Mouse (Mus musculus) cerebellum, postnatal 10 days (tissue): ENCODE results near the gene Gm42688.
A peak's percentile ranks its signal among the peaks of the same experiment; 100 is the strongest.

Experiments
- DNase-seq, 2 experiments: peaks; one replicate each; pipeline ENCODE4 v3.0.0; 2021; ENCODE audit warnings: mixed read lengths in 2 of 2

Gene Gm42688

GRCm38 (mm10) chr6:83118369-83118768 is 17.0 kb downstream of the Gm42688 start:
- no peak for DNase-seq

- DNase-seq = peak in 1 of 2 experiments; percentile 23
These were observed 17.7 kb downstream of the Gm42688 start for GRCm38 (mm10) chr6:83118825-83119733.

GRCm38 (mm10) chr6:83119734-83120051 is 18.3 kb downstream of the Gm42688 start:
- DNase-seq = peak; percentile 58 to 60

- DNase-seq = peak; percentile 93 to 95
These were observed 19.8 kb downstream of the Gm42688 start, which contains the start of gene Wbp1 for GRCm38 (mm10) chr6:83120930-83121862. TSS of gene Wbp1 (minus strand) at chr6:83121559.

GRCm38 (mm10) chr6:83121863-83122710 is 20.7 kb downstream of the Gm42688 start:
- peak; percentile 73 to 76 for DNase-seq

GRCm38 (mm10) chr6:83122961-83123360 is 21.5 kb downstream of the Gm42688 start:
- no peak for DNase-seq

GRCm38 (mm10) chr6:83124851-83125312 is 23.5 kb downstream of the Gm42688 start:
- peak; percentile 92 to 95 for DNase-seq

- no peak for DNase-seq
These were observed 23.9 kb downstream of the Gm42688 start, which contains the start of gene Ino80b for GRCm38 (mm10) chr6:83125331-83125730. TSS of gene Ino80b (minus strand) at chr6:83125431.

GRCm38 (mm10) chr6:83127419-83127818 is 26.0 kb downstream of the Gm42688 start:
- no peak for DNase-seq

GRCm38 (mm10) chr6:83131469-83132034 is 30.1 kb downstream of the Gm42688 start:
- DNase-seq = peak; percentile 64 to 66

- DNase-seq = no peak
These were observed 30.9 kb downstream of the Gm42688 start for GRCm38 (mm10) chr6:83132176-83132919.

- no peak for DNase-seq
These were observed 32.8 kb downstream of the Gm42688 start for GRCm38 (mm10) chr6:83134226-83134625.

- DNase-seq = no peak
These were observed 33.6 kb downstream of the Gm42688 start, which contains the start of gene Rtkn for GRCm38 (mm10) chr6:83134951-83135513. TSS of gene Rtkn (plus strand) at chr6:83135463.

- no peak for DNase-seq
These were observed 34.2 kb downstream of the Gm42688 start for GRCm38 (mm10) chr6:83135571-83136161.

- DNase-seq = no peak
These were observed 35.0 kb downstream of the Gm42688 start for GRCm38 (mm10) chr6:83136291-83136880.

GRCm38 (mm10) chr6:83136881-83137575 is 35.6 kb downstream of the Gm42688 start:
- peak; percentile 47 to 63 for DNase-seq

- peak; percentile 59 to 75 for DNase-seq
These were observed 36.1 kb downstream of the Gm42688 start for GRCm38 (mm10) chr6:83137576-83137950.

- DNase-seq = no peak
These were observed 36.6 kb downstream of the Gm42688 start for GRCm38 (mm10) chr6:83138056-83138455.

GRCm38 (mm10) chr6:83140044-83140443 is 38.6 kb downstream of the Gm42688 start:
- DNase-seq = peak in 1 of 2 experiments; percentile 56
